Mouse (Mus musculus) lung, postnatal 0 days (tissue): ENCODE measurements around the gene Sulf2.

ENCODE experiments used
- CTCF ChIP-seq: IDR thresholded peaks from 2 replicates; pipeline ENCODE4 v1.5.1; 2016; ENCODE audit warnings: antibody characterized with exemption, mild to moderate bottlenecking
- EP300 ChIP-seq: IDR thresholded peaks from 2 replicates; pipeline ENCODE4 v1.6.1; 2016; ENCODE audit warnings: antibody characterized with exemption, mild to moderate bottlenecking, control low read depth

- no peak for TF ChIP-seq CTCF
- no peak for TF ChIP-seq EP300
Observed at GRCm38 (mm10) chr2:166153399-166153793, 2.1 kb downstream of the Sulf2 start.
